Mouse (Mus musculus) cortical plate, adult 2 months (tissue): ENCODE data around the gene Pfdn4. TPM values are rescaled to one million over a fixed set of nuclear protein-coding genes. Genes with fewer than 3 reads are reported as not detected.

Source experiments
- H3K27ac ChIP-seq: fragments of 200-500 bp; 2 replicates; pipeline ENCODE4 v1.5.1; 2012; ENCODE audit warnings: low read length, control low read depth, inconsistent platforms; ENCODE audit not compliant: insufficient read depth
- H3K4me1 ChIP-seq: fragments of 200-500 bp; 2 replicates; pipeline ENCODE4 v1.6.1; 2011; ENCODE audit warnings: low read length; ENCODE audit not compliant: control insufficient read depth, insufficient read depth
- H3K4me3 ChIP-seq: fragments of 200-500 bp; 2 replicates; pipeline ENCODE4 v1.5.1; 2011; ENCODE audit warnings: mild to moderate bottlenecking, low read length, control low read depth; ENCODE audit not compliant: insufficient read depth
- CTCF ChIP-seq: fragments of 200-500 bp; IDR thresholded peaks from 2 replicates; pipeline ENCODE4 v1.5.1; 2011; ENCODE audit warnings: mild to moderate bottlenecking, control low read depth, low read length; ENCODE audit not compliant: insufficient read depth; ENCODE audit errors: extremely low read depth
- POLR2A ChIP-seq: fragments of 200-500 bp; IDR thresholded peaks from 2 replicates; pipeline ENCODE4 v1.6.1; 2011; ENCODE audit warnings: mild to moderate bottlenecking, low read length, control low read depth; ENCODE audit not compliant: insufficient read depth; ENCODE audit errors: extremely low read depth
- polyA plus RNA-seq: library from polyadenylated mRNA; depleted of rRNA; stranded (reverse); fragments of >200 nt; gene quantifications from 2 replicates; pipeline ENCODE4 v1.2.3, GENCODE M21; 2012; rRNA removed

The Pfdn4 gene
- polyA plus RNA-seq, 1 experiment = 29.4 TPM

- no peak overlapping the region for H3K27ac ChIP-seq
- no peak overlapping the region for H3K4me3 ChIP-seq
- TF ChIP-seq CTCF (no peak), POLR2A (no peak)
- peaks cover 2% of the 10 kb centered on the region; the same call in 1 of the 2 replicates for H3K4me1 ChIP-seq
Measured at GRCm38 (mm10) chr2:170544950-170545349, 48.7 kb downstream of the Pfdn4 start.

GRCm38 (mm10) chr2:170545745-170546144 lies 49.5 kb downstream of the Pfdn4 start:
- Histone ChIP-seq H3K4me1 (peaks cover 4% of the 10 kb centered on the region), H3K27ac (no peak overlapping the region), H3K4me3 (no peak overlapping the region)
- TF ChIP-seq CTCF = no peak
- TF ChIP-seq POLR2A = no peak

GRCm38 (mm10) chr2:170547526-170547925 lies 51.3 kb downstream of the Pfdn4 start:
- TF ChIP-seq POLR2A (no peak), CTCF (no peak)
- no peak overlapping the region for H3K4me3 ChIP-seq
- peaks cover 3% of the 10 kb centered on the region for H3K4me1 ChIP-seq
- no peak overlapping the region for H3K27ac ChIP-seq

GRCm38 (mm10) chr2:170548046-170548445 lies 51.8 kb downstream of the Pfdn4 start:
- TF ChIP-seq CTCF (no peak), POLR2A (no peak)
- Histone ChIP-seq H3K4me1 (peaks cover 3% of the 10 kb centered on the region), H3K27ac (no peak overlapping the region), H3K4me3 (no peak overlapping the region)

- H3K27ac ChIP-seq = no peak overlapping the region
- peaks cover 3% of the 10 kb centered on the region for H3K4me1 ChIP-seq
- TF ChIP-seq POLR2A = no peak
- no peak for TF ChIP-seq CTCF
- H3K4me3 ChIP-seq = no peak overlapping the region
Measured at GRCm38 (mm10) chr2:170549146-170549545, 52.9 kb downstream of the Pfdn4 start.

GRCm38 (mm10) chr2:170550240-170550639 lies 54.0 kb downstream of the Pfdn4 start:
- Histone ChIP-seq H3K4me3 (no peak overlapping the region), H3K27ac (no peak overlapping the region), H3K4me1 (peaks cover 3% of the 10 kb centered on the region)
- TF ChIP-seq POLR2A (no peak), CTCF (no peak)

- H3K27ac ChIP-seq = no peak overlapping the region
- TF ChIP-seq POLR2A (no peak), CTCF (no peak)
- peaks cover 3% of the 10 kb centered on the region for H3K4me1 ChIP-seq
- no peak overlapping the region for H3K4me3 ChIP-seq
Measured at GRCm38 (mm10) chr2:170552088-170552487, 55.9 kb downstream of the Pfdn4 start.

GRCm38 (mm10) chr2:170563956-170564855 lies 68.0 kb downstream of the Pfdn4 start:
- Histone ChIP-seq H3K4me3 (no peak overlapping the region), H3K4me1 (peaks cover 1% of the 10 kb centered on the region), H3K27ac (no peak overlapping the region)
- TF ChIP-seq CTCF (no peak), POLR2A (no peak)

- Histone ChIP-seq H3K27ac (no peak overlapping the region), H3K4me3 (no peak overlapping the region), H3K4me1 (peaks cover 1% of the 10 kb centered on the region)
- TF ChIP-seq CTCF (no peak), POLR2A (no peak)
Measured at GRCm38 (mm10) chr2:170564995-170565394, 68.8 kb downstream of the Pfdn4 start.

Other genes starting within 250 kb of the Pfdn4 start
- gene Bcas1, start 68.6 kb upstream of the Pfdn4 start, polyA plus RNA-seq = 141 and 164 TPM in 2 replicates
- gene Cyp24a1, start 717 bp downstream of the Pfdn4 start, polyA plus RNA-seq = 0.08 and 0.15 TPM in 2 replicates
- gene 4930470P17Rik, start 105.6 kb downstream of the Pfdn4 start, polyA plus RNA-seq = not detected in 2 replicates
- gene Dok5, start 235.4 kb downstream of the Pfdn4 start, polyA plus RNA-seq = 32.0 and 32.9 TPM in 2 replicates